Mouse (Mus musculus) fibroblast of lung, adult 2 months (primary cell): ENCODE measurements around the gene Camkmt.

Source experiments
- DNase-seq: peaks from one replicate; pipeline ENCODE4 v3.0.0-alpha.2; 2011; ENCODE audit warnings: low read depth

Gene Camkmt

DNA sequence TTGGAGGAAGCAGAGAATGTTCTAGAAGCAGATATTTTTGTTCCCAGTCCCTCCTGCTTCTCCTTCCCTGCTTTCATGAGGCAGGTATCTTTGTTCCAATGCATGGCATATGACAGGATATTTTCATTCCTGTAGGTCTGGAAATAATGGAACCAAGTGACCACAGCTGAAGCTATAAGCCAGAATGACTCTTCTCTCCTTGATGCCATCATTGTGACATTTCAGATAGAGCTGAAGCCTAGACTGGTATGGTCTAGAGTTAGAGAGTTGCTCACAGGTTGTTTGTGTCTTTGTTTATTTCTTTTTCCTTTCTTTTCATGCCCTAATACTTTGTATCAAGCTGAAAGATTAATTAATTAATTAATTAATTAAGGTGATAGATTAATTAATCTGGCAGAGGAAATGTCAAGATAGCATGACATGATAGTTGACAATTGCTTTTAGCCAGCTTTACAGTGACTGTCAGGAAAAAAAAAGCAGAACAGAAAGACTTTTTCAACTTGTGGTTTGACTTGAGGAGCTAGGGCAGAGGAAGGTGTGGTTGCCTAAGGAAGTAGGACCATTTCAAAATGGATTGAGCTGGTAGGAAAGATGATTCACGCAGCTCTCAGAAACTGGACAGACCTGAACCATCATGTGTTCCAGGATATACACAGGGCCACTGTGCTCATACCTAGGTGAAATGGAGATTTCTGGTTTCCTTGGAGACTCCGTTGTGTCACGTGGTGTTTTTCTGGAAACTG lies 404.8 kb downstream of the Camkmt start:
- DNase-seq: no peak

GRCm38 (mm10) chr17:85495871-85496270 lies 405.5 kb downstream of the Camkmt start:
- DNase-seq: no peak

DNA sequence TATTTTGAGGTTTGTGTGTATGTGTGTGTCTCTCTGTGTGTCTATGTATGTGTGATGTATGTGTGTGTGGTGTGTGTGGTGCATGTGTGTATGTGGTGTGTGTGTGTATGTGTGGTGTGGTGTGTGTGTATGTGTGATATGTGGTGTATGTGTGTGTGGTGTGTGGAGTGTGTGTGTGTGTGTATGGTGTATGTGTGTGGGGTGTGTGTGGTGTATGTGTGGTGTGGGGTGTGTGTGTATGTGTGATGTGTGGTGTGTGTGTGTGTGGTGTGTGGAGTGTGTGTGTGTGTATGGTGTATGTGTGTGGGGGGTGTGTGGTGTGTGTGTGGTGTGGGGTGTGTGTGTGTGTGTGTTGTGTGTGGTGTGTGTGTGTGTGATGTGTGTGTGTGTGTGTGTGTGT lies 414.5 kb downstream of the Camkmt start:
- DNase-seq: no peak

DNA sequence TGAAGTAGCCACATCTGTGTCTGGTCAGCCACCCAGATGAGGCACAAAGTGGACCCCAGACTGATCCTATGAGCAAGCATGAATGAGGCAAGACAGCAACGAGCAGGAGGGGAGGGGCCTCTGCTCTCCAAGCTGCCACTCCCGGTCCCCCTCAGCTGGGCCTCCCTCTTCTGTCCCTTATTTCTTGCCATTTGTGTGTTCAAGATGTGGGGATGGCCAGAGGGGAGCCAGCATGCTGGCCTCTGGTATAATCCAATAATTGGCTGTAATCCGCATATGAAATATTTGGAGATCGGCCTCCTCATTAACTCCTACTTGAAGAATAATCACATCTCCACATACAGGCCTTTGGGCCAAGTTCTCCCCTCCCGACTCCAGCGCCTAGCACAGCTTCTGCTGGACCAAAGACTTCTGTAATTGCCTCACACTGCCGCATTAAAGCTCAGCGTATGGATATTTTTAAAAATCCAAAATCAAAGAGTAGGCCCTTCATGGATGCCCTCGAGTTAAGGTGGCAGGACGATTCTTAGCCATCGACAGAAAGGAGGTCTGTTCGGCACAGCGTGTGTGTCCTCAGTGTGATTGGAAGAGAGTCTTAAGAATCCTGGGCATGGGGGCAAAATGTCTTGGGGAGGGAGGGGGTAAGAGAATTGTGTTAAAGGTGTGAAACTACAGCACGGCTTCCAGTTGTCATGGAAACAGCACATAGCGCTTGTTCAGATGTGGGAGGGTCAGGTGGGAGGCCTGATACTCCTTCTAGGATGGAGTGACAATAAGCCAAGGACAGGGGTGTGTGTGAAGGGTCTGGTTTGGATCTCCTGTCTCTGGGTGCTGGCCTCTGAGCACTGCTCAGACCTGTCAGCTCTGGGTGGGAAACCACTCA lies 416.1 kb downstream of the Camkmt start:
- DNase-seq: no peak

GRCm38 (mm10) chr17:85507089-85507460 lies 416.7 kb downstream of the Camkmt start:
- no peak for DNase-seq
